Mouse (Mus musculus) CH12.LX (cell line): ENCODE results near the gene Mical3.

Experiments used
- CTCF ChIP-seq, 2 experiments: IDR thresholded peaks in 1 of 2; conservative IDR thresholded peaks in 1 of 2; 2 replicates each; pipeline ENCODE4 v1.5.1; 2011 to 2012; ENCODE audit warnings: low read depth in 2 of 2, low read length in 2 of 2, improper control_type of control experiment in 1 of 2, inconsistent platforms in 1 of 2, mild to moderate bottlenecking in 1 of 2, moderate library complexity in 1 of 2
- ELF1 ChIP-seq: IDR thresholded peaks from 2 replicates; pipeline ENCODE4 v1.6.1; 2014; ENCODE audit warnings: low read depth, mild to moderate bottlenecking, inconsistent platforms, low read length, improper control_type of control experiment
- EP300 ChIP-seq: IDR thresholded peaks from 2 replicates; pipeline ENCODE4 v1.6.1; 2011; ENCODE audit warnings: low read length, improper control_type of control experiment
- POLR2A ChIP-seq: IDR thresholded peaks from 2 replicates; pipeline ENCODE4 v1.6.1; 2011; ENCODE audit warnings: low read depth, mild to moderate bottlenecking, improper control_type of control experiment, low read length
- RAD21 ChIP-seq: IDR thresholded peaks from 2 replicates; pipeline ENCODE4 v1.6.1; 2011; ENCODE audit warnings: low read depth, mild to moderate bottlenecking, low read length, improper control_type of control experiment, moderate library complexity
- UBTF ChIP-seq: IDR thresholded peaks from 2 replicates; pipeline ENCODE4 v1.6.1; 2012; ENCODE audit warnings: low read depth, mild to moderate bottlenecking, inconsistent platforms, low read length, improper control_type of control experiment, moderate library complexity
- ZNF384 ChIP-seq: IDR thresholded peaks from 2 replicates; pipeline ENCODE4 v1.6.1; 2012; ENCODE audit warnings: low read depth, low read length, improper control_type of control experiment, inconsistent platforms

GRCm38 (mm10) chr6:121145906-121146305 is 15.1 kb upstream of the Mical3 start:
- TF ChIP-seq ELF1 (no peak), POLR2A (no peak), CTCF (conservative IDR thresholded peaks at IDR 0.05 in 1 of 2, IDR thresholded peaks at IDR 0.05 in 1 of 2; ENCODE audit: low read depth in 2 of 2, low read length in 2 of 2) (no peak), RAD21 (no peak), EP300 (no peak), UBTF (no peak), ZNF384 (no peak)
